Mouse (Mus musculus) naive thymus-derived CD4-positive, alpha-beta T cell, adult 5 months (primary cell): Measurements from ENCODE around the gene Stx11. TPM values are rescaled to one million over a fixed set of nuclear protein-coding genes. Genes with fewer than 3 reads are reported as not detected.

Experiments used
- polyA plus RNA-seq: library from polyadenylated mRNA; unstranded; fragments of 100-300 nt; shearing (Covaris generic); gene quantifications from one replicate; pipeline ENCODE4 v1.2.1, GENCODE M21; 2017

The Stx11 gene
- 1.3 TPM for polyA plus RNA-seq

GRCm38 (mm10) chr10:12964151-12965075 is at the start of gene Stx11:
TSS of gene Stx11 (minus strand) at chr10:12964298.

GRCm38 (mm10) chr10:13005043-13005442 is 40.9 kb upstream of the Stx11 start, which contains the start of gene Sf3b5:
TSS of gene Sf3b5 (plus strand) at chr10:13005343.

Other genes starting within 250 kb of the Stx11 start
- 392 TPM for gene Utrn, start 94.9 kb downstream of the Stx11 start, polyA plus RNA-seq
- 16.9 TPM for gene Sf3b5, start 41.0 kb upstream of the Stx11 start, polyA plus RNA-seq
- 0.78 TPM for gene Plagl1, start 96.2 kb upstream of the Stx11 start, polyA plus RNA-seq
- gene Zc2hc1b, start 213.7 kb upstream of the Stx11 start, polyA plus RNA-seq = not detected
- gene Ltv1, start 228.9 kb upstream of the Stx11 start, polyA plus RNA-seq = 94.8 TPM